Mouse (Mus musculus): ENCODE results near the gene Pdk2.

The Pdk2 gene

DNA sequence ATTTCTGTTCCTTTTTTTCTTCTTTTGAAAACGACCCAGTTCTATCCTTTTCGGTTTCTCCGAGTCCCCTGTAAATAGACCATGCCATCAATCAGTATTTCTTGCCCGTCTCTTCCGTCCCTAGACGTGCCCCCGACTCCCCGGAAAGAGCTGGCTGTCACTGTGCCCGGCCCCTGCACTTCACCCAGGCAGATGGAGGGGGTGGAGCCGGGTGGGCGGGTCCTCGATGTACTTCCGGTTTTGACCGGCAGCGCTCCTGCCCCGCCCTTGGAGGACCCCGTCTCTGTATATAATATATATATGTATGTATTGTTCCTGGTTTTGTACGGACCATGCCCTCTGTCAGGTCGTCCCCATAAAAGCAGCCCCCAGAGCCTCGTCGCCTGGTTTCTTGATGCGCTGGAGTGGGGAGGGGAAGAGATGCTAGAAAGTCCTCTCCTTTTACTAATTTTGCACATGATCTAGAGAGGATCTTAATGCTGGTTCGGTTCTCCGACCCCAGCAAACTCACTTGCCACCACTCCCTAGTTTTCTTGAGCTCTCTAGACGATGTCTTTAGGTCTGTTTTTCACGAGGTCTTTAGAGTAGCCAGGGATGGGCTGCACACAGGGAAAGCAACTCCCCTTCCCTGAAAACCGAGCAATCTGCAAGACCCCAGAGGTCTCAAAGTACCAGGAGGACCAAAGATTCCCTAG is 34.5 kb downstream of the Pdk2 start:
- ATAC-seq (ENCODE audit: insufficient number of reproducible peaks, low FRiP score, low TSS enrichment): no peak

DNA sequence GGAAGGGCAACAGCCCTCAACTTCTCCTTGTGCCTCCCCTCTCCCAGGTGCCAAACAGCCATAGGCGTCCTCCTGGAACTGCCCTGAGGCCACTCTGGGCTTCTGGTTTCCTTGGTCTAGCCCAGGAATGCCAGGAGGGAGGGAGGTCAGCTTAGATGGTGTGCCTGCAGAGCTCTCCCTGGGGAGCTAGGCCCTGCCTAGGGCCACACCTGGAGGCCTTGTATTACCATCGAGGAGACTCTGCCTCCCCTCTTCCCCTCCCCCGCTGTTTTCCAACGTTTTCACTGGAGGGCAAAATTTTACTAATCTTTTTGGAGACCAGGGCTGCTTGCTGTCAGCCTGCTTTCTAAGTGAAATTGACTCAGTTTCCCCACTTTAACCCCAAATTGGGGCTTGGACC is 35.1 kb downstream of the Pdk2 start:
- ATAC-seq (ENCODE audit: insufficient number of reproducible peaks, low FRiP score, low TSS enrichment): no peak

DNA sequence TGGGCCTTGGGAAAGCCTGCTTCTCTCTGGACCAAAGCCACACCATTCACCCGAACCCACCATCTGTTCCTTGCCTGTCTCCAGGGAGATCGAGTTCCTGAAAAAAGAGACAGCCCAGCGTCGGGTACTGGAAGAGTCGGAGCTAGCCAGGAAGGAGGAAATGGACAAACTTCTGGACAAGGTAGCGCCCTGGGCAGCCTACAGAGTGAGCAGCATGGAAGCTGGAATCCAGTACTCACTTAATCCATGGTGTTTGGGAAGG is 36.3 kb downstream of the Pdk2 start:
- ATAC-seq (ENCODE audit: insufficient number of reproducible peaks, low FRiP score, low TSS enrichment): no peak

DNA sequence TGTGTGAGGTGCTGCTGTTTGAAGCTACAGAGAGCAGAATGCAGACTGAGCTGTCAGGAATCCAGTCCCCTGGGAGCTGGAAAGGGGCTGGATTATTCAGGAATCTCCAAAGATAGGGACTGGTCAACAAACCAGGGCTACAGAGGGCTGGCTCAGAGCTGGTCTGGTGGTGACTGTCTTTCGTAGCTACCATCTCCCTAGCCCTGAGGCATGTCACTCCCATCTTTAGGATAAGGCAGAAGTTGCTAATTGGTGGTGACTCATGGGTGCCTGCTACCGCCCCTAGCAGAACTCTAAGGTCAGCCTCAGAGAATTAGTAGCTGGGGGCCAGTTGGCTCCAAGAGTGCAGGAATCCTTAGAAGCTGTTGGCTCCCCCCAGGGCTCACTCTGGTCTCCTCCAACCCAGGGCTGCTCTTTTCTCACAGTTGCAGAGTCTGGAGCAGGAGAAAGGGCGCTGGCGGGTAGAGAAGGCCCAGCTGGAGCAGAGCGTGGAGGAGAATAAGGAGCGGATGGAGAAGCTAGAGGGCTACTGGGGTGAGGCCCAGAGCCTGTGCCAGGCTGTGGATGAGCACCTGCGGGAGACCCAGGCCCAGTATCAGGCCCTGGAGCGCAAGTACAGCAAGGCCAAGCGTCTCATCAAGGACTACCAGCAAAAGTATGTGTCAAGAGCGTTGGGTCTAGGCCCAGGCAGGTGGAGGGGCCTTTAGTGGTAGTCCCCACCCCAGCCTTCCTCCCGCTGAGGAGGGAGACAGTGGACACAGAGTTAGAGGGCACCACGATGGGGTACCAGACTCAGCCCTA is 36.8 kb downstream of the Pdk2 start:
- no peak for ATAC-seq (ENCODE audit: insufficient number of reproducible peaks, low FRiP score, low TSS enrichment)

DNA sequence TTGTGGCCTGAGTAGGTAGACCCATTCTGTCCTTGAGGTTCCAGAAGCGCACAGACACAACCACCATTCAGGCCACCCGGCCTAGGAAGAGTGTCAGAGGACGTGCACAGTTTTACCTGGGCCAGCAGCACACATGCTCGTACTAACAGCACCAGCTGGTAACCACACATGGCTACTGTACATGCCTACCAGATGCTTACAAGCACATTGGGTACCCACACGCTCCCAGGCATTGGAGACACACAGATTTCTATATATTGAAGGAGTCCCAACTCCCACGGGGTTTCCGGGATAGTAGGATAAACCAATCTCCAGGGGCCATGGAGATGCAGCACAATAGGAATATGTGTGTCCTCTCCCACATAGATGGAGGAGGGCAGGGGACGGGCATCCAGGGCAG is 38.4 kb downstream of the Pdk2 start:
- no peak for ATAC-seq (ENCODE audit: insufficient number of reproducible peaks, low FRiP score, low TSS enrichment)

DNA sequence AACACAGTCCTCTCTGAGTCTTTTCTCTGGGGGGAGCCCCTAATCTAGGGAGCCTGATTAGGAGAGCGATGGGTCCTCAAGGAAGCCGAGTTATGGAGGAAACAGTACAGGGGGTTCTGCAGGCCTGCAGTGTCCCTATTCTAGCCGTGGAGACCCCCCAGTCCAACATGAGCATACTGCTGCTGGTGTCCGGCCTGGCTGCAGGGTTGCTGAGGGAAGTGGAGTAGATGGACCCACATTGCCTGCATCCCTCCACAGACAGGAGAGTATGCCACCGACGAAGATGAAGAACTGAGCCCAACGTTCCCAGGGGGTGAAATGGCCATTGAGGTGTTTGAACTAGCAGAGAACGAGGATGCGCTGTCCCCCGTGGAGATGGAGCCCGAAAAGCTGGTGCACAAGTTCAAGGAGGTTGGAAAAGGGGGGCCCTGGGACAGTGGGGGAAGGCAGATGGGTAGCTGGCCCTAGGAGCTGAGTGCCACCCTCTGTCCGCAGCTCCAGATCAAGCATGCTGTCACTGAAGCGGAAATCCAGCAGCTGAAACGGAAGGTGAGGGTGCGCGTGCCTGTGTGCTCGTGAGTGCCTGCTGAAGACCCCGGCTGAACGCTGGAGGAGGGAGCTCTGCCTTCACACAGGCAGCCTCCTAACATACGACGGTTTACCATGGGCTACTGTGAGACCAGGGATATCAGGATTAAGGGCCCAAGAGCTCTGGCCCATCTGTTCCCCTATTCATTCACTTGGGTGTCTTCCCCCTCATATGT is 39.4 kb downstream of the Pdk2 start:
- no peak for ATAC-seq (ENCODE audit: insufficient number of reproducible peaks, low FRiP score, low TSS enrichment)

DNA sequence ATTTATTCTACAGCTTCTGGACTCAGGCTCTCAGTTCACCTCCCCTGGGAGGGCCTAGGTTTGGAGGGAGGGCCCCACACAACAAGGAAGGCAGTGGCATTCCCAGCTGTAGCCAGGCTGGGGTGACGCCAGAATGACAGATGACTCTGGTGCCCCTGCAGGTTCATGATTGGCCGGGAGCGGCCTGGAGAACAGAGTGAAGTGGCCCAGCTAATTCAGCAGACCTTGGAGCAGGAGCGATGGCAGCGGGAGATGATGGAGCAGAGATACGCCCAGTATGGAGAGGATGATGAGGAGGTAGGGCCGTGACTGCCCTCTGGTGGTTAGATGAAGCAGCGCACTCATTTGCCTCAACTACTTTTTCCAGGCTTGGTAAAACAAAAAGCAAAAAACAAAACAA is 40.1 kb downstream of the Pdk2 start:
- peak; percentile 63 for ATAC-seq (ENCODE audit: insufficient number of reproducible peaks, low FRiP score, low TSS enrichment)

DNA sequence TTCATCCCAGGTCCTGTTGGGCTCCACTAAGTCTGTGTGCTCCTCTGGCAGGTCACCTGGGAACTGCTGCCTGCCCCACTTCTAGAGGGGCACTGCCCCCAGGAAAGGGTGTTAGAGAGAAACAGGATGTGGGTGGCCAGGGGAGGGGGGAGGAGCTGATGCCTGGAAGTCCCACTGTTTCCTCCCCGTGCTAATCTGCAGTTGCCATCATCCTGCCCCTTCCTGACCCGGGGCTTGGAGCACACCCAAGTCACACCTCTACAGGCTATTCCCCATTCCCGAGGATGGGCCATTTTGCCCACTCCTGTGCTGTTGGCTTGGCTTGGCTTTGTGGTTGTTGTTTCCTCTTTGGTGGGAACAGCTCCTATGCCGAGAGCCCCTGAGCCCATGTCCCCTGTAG is 40.6 kb downstream of the Pdk2 start:
- no peak for ATAC-seq (ENCODE audit: insufficient number of reproducible peaks, low FRiP score, low TSS enrichment)

DNA sequence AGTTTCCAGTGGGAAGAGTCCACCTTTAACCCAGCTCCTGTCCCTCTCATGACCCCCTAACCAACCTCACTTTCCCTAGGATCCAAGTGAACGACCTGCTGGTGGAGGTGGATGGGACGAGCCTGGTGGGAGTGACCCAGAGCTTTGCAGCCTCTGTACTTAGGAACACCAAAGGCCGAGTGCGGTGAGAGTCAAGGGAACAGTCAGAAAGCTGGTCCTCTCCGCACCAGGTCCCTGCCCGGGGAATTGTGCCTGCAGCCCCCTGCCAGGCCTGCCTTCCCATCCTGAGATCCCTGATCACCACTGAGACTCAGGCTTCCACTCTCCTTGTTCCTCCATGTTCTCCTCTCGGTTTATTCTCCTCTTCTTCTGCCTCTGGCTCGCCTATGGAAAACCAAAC is 41.0 kb downstream of the Pdk2 start:
- ATAC-seq (ENCODE audit: insufficient number of reproducible peaks, low FRiP score, low TSS enrichment): no peak

DNA sequence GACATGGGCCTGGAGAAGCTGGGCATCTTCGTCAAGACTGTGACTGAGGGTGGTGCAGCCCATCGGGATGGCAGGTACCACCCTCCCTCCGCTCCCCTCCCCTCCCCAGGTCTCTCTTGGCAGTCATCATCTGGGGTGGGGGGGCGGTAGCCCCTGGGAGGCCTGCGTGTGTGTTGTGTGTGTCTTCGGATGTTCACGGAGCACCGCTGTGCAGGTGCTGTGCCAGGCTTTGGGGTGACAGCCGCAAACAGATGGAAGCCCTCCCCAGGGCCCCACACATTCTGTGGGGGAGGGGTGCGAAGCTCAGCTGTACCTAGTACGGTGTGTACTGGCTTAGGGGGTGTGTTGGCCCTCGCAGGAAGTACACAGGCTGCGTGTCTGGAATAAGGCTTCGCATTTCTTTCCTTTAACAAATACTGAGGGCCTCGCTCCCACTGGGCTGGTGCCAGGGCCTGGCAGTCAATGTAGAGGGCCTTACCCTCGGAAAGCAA is 43.1 kb downstream of the Pdk2 start:
- no peak for ATAC-seq (ENCODE audit: insufficient number of reproducible peaks, low FRiP score, low TSS enrichment)

DNA sequence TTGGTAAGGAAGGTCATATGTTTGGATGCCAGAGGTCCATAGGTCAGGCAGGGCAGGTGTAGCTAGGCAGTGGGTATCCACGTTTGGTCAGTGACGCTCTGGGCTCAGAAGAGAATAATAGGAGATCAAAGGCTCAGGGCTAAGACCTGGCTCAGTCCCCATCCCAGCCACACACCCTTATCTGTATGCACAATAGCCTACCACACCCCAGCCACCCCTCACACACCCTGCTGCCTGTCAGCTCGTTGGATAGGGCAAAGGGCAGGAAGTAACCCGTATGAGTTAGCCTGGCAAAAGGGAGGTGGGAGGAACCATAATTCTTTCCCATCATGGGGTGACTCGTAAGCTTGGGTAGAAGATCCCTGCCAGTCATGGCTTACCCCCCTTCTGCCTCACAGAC is 43.6 kb downstream of the Pdk2 start:
- no peak for ATAC-seq (ENCODE audit: insufficient number of reproducible peaks, low FRiP score, low TSS enrichment)

DNA sequence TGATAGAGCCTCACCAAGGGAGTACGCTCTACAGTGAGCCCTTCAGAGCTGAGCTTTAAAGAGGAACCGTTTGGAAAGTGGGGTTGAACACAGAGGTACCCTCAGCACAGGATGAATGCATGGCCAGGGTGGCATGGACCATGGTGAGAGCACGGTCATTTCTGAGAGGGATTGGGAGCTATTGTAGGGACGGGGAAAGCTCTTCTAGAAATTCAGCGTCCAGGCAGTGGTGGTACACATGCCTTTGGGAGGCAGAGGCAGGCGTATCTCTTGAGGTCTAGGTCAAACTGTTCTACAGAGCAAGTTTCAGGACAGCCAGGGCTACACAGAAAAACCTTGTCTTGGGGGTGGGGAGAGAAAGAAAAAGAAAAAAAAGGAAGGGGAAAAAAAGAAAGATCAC is 44.2 kb downstream of the Pdk2 start:
- ATAC-seq (ENCODE audit: insufficient number of reproducible peaks, low FRiP score, low TSS enrichment): no peak

DNA sequence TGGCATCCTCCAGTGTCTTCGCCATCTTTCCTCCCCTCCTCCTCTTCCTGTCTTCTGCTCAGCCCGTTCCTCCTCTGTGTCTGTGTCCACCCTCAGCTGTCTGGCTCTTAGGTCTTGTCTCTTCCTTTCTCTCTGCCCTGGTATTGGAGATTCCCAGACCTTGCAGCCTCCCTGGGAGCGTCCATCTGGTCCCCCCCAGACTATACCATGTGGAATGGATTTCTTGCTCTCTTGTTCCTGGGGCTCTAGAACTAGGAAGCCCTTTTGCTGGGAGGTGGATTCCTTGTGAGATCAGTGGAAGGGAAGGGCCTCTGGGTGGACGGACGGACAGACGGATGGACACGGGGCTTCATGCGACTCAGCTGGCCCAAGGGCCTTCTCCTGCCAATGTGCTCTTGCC is 45.1 kb downstream of the Pdk2 start:
- no peak for ATAC-seq (ENCODE audit: insufficient number of reproducible peaks, low FRiP score, low TSS enrichment)

DNA sequence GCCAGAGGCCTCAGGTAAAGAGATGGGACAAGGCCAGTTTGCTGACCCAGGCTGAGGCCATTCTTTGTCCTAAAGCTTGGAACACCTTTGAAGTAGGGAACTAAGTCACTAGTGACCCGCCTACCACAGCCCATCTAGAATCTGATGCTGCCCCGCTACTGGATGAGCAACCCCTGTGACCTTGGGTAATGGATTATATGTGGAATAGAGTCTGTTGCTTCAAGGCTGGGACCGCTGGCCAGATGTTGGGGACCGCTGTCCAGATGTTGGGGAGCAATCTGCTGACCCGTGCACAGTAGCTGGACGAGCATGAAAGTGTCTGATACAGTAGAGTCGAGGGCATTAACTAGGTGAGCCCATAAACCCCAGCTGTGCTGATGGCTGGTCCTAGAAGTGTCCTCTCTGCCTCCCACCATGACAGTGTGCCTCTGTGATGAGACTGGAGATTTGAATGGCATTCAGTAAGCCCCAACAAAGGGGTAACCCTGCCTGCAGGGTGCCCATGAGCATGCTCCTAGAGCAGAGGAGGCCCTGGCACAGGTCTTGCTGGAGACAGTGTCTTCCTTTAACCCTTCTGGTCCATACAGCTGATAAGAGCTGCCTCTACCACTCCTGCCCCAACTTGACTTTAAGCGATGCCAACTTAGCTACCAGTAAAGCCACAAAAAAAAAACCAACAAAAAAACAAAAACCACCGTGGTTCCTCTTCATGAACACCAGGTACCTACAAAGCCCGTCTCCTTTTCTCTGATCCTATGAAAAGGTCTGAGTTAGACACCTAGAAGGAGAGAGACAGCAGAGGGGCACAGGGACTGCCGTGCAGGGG is 46.0 kb downstream of the Pdk2 start:
- no peak for ATAC-seq (ENCODE audit: insufficient number of reproducible peaks, low FRiP score, low TSS enrichment)

DNA sequence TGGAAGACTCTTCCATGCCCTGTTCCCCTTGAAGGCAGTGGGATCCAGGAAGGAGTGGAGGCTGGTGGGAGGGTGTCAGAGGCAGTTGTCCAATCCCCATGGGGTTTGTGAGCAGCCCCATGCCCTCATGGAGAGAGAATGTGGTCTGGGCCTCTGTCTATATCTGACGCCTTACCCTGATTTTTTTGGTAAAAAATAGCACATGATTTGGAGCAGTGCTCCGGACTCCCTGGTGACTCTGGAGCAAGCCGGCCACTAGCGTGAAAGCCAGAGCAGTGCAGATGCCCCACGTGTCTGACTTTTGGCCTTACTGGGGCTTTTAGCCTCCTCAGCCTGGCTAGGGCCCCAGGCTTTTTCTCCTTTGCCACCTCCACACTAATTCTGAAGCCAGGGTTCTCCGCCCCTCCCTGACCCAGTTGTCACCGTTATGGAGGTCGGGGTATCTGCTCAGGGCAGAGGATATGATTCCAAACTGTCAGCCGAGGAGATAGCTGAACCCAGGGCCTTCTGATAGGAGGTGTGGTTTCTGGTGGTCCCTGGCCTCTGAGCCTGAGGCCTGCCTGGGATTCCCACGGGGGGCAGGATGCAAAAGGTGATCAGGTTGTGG is 46.8 kb downstream of the Pdk2 start:
- ATAC-seq (ENCODE audit: insufficient number of reproducible peaks, low FRiP score, low TSS enrichment): no peak

DNA sequence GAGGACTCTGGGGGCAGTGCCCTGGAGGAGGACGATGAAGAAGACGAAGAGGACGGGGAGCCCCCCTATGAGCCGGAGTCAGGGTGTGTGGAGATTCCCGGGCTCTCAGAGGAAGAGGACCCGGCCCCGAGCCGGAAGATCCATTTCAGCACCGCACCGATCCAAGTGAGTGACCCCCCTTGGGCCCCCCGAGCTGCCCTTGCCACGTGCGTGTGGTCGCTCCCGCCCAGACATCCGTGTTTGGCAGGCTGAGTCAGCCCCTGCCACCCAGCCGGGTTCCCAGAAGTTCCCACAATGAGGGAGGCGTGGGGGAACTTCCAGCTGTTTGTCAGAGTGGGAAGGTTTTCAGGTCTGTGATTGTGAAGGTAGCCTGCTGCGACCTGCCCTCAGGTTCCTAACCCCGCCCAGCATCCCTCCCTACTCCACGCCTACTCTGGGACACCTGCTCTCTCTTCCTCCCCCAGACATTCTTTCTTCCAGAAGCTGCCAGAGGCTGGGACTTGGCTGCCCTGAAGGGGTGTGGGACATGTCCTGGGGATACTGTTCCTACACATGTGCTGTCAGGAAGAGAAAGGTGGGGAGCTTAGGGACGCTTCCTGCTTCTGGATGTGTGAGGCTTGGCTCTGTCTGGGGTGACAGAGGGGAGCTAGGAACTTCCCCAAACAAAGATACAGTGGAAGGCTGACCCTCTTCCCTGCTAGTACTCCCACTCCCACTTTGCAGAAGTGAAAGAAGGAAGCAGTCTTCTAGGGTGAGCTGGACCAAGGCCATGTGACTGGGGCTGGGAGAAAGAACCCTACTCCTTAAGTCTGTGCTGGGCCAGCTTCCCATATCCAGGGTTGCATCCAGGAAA is 48.2 kb downstream of the Pdk2 start:
- ATAC-seq (ENCODE audit: insufficient number of reproducible peaks, low FRiP score, low TSS enrichment): no peak

DNA sequence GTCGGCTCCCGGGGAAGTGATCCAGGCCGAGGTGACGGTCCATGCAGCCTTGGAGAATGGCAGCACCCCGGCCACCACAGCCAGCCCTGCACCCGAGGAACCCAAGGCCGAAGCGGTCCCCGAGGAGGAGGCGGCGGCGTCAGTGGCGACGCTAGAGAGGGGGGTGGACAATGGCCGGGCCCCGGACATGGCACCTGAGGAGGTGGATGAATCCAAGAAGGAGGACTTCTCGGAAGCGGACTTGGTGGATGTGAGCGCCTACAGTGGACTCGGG is 48.7 kb downstream of the Pdk2 start:
- no peak for ATAC-seq (ENCODE audit: insufficient number of reproducible peaks, low FRiP score, low TSS enrichment)

DNA sequence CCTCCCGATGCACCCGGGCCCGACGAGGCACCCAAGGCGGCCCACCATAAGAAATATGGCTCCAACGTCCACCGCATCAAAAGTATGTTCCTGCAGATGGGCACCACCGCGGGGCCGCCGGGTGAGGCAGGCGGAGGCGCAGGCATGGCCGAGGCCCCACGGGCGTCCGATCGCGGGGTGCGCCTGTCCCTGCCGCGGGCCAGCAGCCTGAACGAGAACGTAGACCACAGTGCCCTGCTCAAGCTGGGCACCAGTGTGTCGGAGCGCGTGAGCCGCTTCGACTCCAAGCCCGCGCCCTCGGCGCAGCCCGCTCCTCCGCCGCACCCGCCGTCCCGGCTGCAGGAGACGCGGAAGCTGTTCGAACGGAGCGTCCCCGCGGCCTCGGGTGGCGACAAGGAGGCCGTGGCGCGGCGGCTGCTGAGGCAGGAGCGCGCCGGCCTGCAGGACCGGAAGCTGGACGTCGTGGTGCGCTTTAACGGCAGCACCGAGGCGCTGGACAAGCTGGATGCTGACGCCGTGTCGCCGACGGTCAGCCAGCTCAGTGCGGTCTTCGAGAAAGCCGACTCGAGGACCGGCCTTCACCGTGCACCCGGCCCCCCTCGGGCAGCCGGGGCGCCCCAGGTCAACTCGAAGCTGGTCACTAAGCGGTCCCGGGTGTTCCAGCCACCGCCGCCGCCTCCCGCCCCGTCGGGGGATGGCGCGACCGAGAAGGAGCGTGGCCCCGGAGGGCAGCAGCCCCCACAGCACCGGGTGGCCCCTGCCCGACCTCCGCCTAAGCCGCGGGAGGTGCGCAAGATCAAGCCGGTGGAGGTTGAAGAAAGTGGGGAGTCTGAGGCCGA is 49.3 kb downstream of the Pdk2 start:
- no peak for ATAC-seq (ENCODE audit: insufficient number of reproducible peaks, low FRiP score, low TSS enrichment)

Data from cerebellum, adult (tissue).